Mouse (Mus musculus): ENCODE results near the gene Olfr1471. TPM values are rescaled to one million over a fixed set of nuclear protein-coding genes. Genes with fewer than 3 reads are reported as not detected.
"Not testable (repeated sequence)": the region's sequence is repeated elsewhere in the genome, so short reads cannot be mapped to it uniquely, and the experiment has no call there.

The Olfr1471 gene
- polyA plus RNA-seq (2014; fragmentation: Nextera tagmentation; extraction: Ambion mirVana) = not detected in 2 replicates

GRCm38 (mm10) chr19:13443109-13443508 lies at the start of gene Olfr1471:
Olfr1471 (plus strand) TSS chr19:13443409.
- not testable (repeated sequence) for H3K4me2 ChIP-seq; H3K27ac ChIP-seq (ENCODE audit: low read depth, low read length); H3K9ac ChIP-seq (ENCODE audit: low read length); H3K4me1 ChIP-seq (ENCODE audit: control insufficient read depth, insufficient read depth, low read length); DNase-seq (ENCODE audit: low spot score, missing footprints); H3K9me3 ChIP-seq (ENCODE audit: control insufficient read depth, low read length); ATAC-seq (ENCODE audit: low FRiP score); H3K27me3 ChIP-seq (ENCODE audit: control insufficient read depth, insufficient read depth, low read length); H3K36me3 ChIP-seq (ENCODE audit: control insufficient read depth, insufficient read depth, low read length); H3K4me3 ChIP-seq (ENCODE audit: low read depth, low read length)
- 76% methylated on average over 2 of the region's 2 CpGs for WGBS

- Histone ChIP-seq H3K27ac (ENCODE audit: low read depth, low read length) (no peak within 1 kb of the TSS), H3K9ac (ENCODE audit: low read length) (no peak within 1 kb of the TSS), H3K36me3 (ENCODE audit: control insufficient read depth, insufficient read depth, low read length) (no peaks in the 10 kb centered on the region), H3K4me1 (ENCODE audit: control insufficient read depth, insufficient read depth, low read length) (no peaks in the 10 kb centered on the region), H3K4me2 (no peak within 1 kb of the TSS), H3K4me3 (ENCODE audit: low read depth, low read length) (no peak within 1 kb of the TSS), H3K27me3 (ENCODE audit: control insufficient read depth, insufficient read depth, low read length) (no peaks in the 10 kb centered on the region), H3K9me3 (ENCODE audit: control insufficient read depth, low read length) (no peaks in the 10 kb centered on the region; the same call in 1 of the 2 replicates)
- ATAC-seq (ENCODE audit: low FRiP score) (no peak), DNase-seq (ENCODE audit: low spot score, missing footprints) (no peak)
- WGBS = 81% methylated on average over 2 of the region's 2 CpGs
Observed at GRCm38 (mm10) chr19:13407549-13407948, 35.7 kb upstream of the Olfr1471 start, which contains the start of gene Olfr1469. Olfr1469 (plus strand) TSS chr19:13407849.

- Histone ChIP-seq H3K9me3 (ENCODE audit: control insufficient read depth, low read length) (peaks cover 3% of the 10 kb centered on the region; the same call in 1 of the 2 replicates), H3K4me3 (ENCODE audit: low read depth, low read length) (no peak within 1 kb of the TSS), H3K4me1 (ENCODE audit: control insufficient read depth, insufficient read depth, low read length) (no peaks in the 10 kb centered on the region), H3K36me3 (ENCODE audit: control insufficient read depth, insufficient read depth, low read length) (no peaks in the 10 kb centered on the region), H3K9ac (ENCODE audit: low read length) (no peak within 1 kb of the TSS), H3K27me3 (ENCODE audit: control insufficient read depth, insufficient read depth, low read length) (no peaks in the 10 kb centered on the region), H3K27ac (ENCODE audit: low read depth, low read length) (no peak within 1 kb of the TSS), H3K4me2 (no peak within 1 kb of the TSS)
- DNase-seq (ENCODE audit: low spot score, missing footprints) = no peak
- no peak for ATAC-seq (ENCODE audit: low FRiP score)
- 77% methylated on average over 1 of the region's 1 CpGs for WGBS
Observed at GRCm38 (mm10) chr19:13455986-13456385, 12.8 kb downstream of the Olfr1471 start, which contains the start of gene Olfr1472. Olfr1472 (minus strand) TSS chr19:13456086.

- H3K4me2 ChIP-seq; H3K27me3 ChIP-seq (ENCODE audit: control insufficient read depth, insufficient read depth, low read length); H3K36me3 ChIP-seq (ENCODE audit: control insufficient read depth, insufficient read depth, low read length); ATAC-seq (ENCODE audit: low FRiP score); H3K27ac ChIP-seq (ENCODE audit: low read depth, low read length); H3K4me1 ChIP-seq (ENCODE audit: control insufficient read depth, insufficient read depth, low read length); DNase-seq (ENCODE audit: low spot score, missing footprints); H3K4me3 ChIP-seq (ENCODE audit: low read depth, low read length); H3K9me3 ChIP-seq (ENCODE audit: control insufficient read depth, low read length); H3K9ac ChIP-seq (ENCODE audit: low read length): not testable (repeated sequence)
- WGBS = 82% methylated on average over 4 of the region's 4 CpGs
Observed at GRCm38 (mm10) chr19:13469265-13469664, 26.1 kb downstream of the Olfr1471 start, which contains the start of gene Olfr1474. Olfr1474 (plus strand) TSS chr19:13469565.

- no peaks in the 10 kb centered on the region for H3K27me3 ChIP-seq (ENCODE audit: control insufficient read depth, insufficient read depth, low read length)
- no peak within 1 kb of the TSS for H3K9ac ChIP-seq (ENCODE audit: low read length)
- H3K4me2 ChIP-seq = no peak within 1 kb of the TSS
- DNase-seq (ENCODE audit: low spot score, missing footprints) (no peak), ATAC-seq (ENCODE audit: low FRiP score) (no peak)
- H3K4me1 ChIP-seq (ENCODE audit: control insufficient read depth, insufficient read depth, low read length) = no peaks in the 10 kb centered on the region
- H3K4me3 ChIP-seq (ENCODE audit: low read depth, low read length) = no peak within 1 kb of the TSS
- no peak within 1 kb of the TSS for H3K27ac ChIP-seq (ENCODE audit: low read depth, low read length)
- H3K9me3 ChIP-seq (ENCODE audit: control insufficient read depth, low read length) = no peaks in the 10 kb centered on the region
- H3K36me3 ChIP-seq (ENCODE audit: control insufficient read depth, insufficient read depth, low read length) = no peaks in the 10 kb centered on the region
Observed at GRCm38 (mm10) chr19:13480096-13480495, 36.9 kb downstream of the Olfr1471 start, which contains the start of gene Olfr1475. Olfr1475 (minus strand) TSS chr19:13480196.

- Histone ChIP-seq H3K9me3 (ENCODE audit: control insufficient read depth, low read length) (peaks cover 4% of the 10 kb centered on the region; the same call in 1 of the 2 replicates), H3K4me3 (ENCODE audit: low read depth, low read length) (no peak within 1 kb of the TSS), H3K27ac (ENCODE audit: low read depth, low read length) (no peak within 1 kb of the TSS), H3K36me3 (ENCODE audit: control insufficient read depth, insufficient read depth, low read length) (no peaks in the 10 kb centered on the region), H3K9ac (ENCODE audit: low read length) (no peak within 1 kb of the TSS), H3K27me3 (ENCODE audit: control insufficient read depth, insufficient read depth, low read length) (no peaks in the 10 kb centered on the region), H3K4me1 (ENCODE audit: control insufficient read depth, insufficient read depth, low read length) (no peaks in the 10 kb centered on the region), H3K4me2 (no peak within 1 kb of the TSS)
- no peak for DNase-seq (ENCODE audit: low spot score, missing footprints)
- no peak for ATAC-seq (ENCODE audit: low FRiP score)
- WGBS = 75% methylated on average over 3 of the region's 3 CpGs
Observed at GRCm38 (mm10) chr19:13500246-13500645, 57.0 kb downstream of the Olfr1471 start, which contains the start of gene Olfr1477. Olfr1477 (plus strand) TSS chr19:13500546.

Other genes with a start within 250 kb of the Olfr1471 start
- gene Olfr1463, start 212.1 kb upstream of the Olfr1471 start, polyA plus RNA-seq (2014; fragmentation: Nextera tagmentation; extraction: Ambion mirVana) = not detected in 2 replicates
- not detected in 2 replicates for gene Olfr1465, start 127.9 kb upstream of the Olfr1471 start, polyA plus RNA-seq (2014; fragmentation: Nextera tagmentation; extraction: Ambion mirVana)
- not detected in 2 replicates for gene Olfr1466, start 104.5 kb upstream of the Olfr1471 start, polyA plus RNA-seq (2014; fragmentation: Nextera tagmentation; extraction: Ambion mirVana)
- not detected in 2 replicates for gene Olfr1467, start 81.2 kb upstream of the Olfr1471 start, polyA plus RNA-seq (2014; fragmentation: Nextera tagmentation; extraction: Ambion mirVana)
- not detected in 2 replicates for gene Olfr1469, start 35.6 kb upstream of the Olfr1471 start, polyA plus RNA-seq (2014; fragmentation: Nextera tagmentation; extraction: Ambion mirVana)
- not detected in 2 replicates for gene Olfr1472, start 12.7 kb downstream of the Olfr1471 start, polyA plus RNA-seq (2014; fragmentation: Nextera tagmentation; extraction: Ambion mirVana)
- not detected in 2 replicates for gene Olfr1474, start 26.2 kb downstream of the Olfr1471 start, polyA plus RNA-seq (2014; fragmentation: Nextera tagmentation; extraction: Ambion mirVana)
- not detected in 2 replicates for gene Olfr1475, start 36.8 kb downstream of the Olfr1471 start, polyA plus RNA-seq (2014; fragmentation: Nextera tagmentation; extraction: Ambion mirVana)
- gene Olfr1477, start 57.1 kb downstream of the Olfr1471 start, polyA plus RNA-seq (2014; fragmentation: Nextera tagmentation; extraction: Ambion mirVana) = not detected in 2 replicates
- gene Olfr1480, start 84.5 kb downstream of the Olfr1471 start, polyA plus RNA-seq (2014; fragmentation: Nextera tagmentation; extraction: Ambion mirVana) = not detected in 2 replicates
- not detected in 2 replicates for gene Olfr1484, start 140.1 kb downstream of the Olfr1471 start, polyA plus RNA-seq (2014; fragmentation: Nextera tagmentation; extraction: Ambion mirVana)
- gene Olfr1487, start 174.0 kb downstream of the Olfr1471 start, polyA plus RNA-seq (2014; fragmentation: Nextera tagmentation; extraction: Ambion mirVana) = not detected in 2 replicates
- not detected in 2 replicates for gene Olfr1489, start 188.2 kb downstream of the Olfr1471 start, polyA plus RNA-seq (2014; fragmentation: Nextera tagmentation; extraction: Ambion mirVana)
- not detected in 2 replicates for gene Olfr1490, start 207.7 kb downstream of the Olfr1471 start, polyA plus RNA-seq (2014; fragmentation: Nextera tagmentation; extraction: Ambion mirVana)

Measured in midbrain, embryonic 11.5 days (tissue).